Mouse (Mus musculus) T-helper 2 cell (primary cell): ENCODE results near the gene Cdh3.

Experiments used
- in situ Hi-C: fragments of 300-600 bp; cut with MboI, MseI; formaldehyde crosslinking; loops from one replicate; pipeline ENCODE4 v1.15.1; 2025; ENCODE audit warnings: high pct_unique_total_duplicates

Gene Cdh3

DNA sequence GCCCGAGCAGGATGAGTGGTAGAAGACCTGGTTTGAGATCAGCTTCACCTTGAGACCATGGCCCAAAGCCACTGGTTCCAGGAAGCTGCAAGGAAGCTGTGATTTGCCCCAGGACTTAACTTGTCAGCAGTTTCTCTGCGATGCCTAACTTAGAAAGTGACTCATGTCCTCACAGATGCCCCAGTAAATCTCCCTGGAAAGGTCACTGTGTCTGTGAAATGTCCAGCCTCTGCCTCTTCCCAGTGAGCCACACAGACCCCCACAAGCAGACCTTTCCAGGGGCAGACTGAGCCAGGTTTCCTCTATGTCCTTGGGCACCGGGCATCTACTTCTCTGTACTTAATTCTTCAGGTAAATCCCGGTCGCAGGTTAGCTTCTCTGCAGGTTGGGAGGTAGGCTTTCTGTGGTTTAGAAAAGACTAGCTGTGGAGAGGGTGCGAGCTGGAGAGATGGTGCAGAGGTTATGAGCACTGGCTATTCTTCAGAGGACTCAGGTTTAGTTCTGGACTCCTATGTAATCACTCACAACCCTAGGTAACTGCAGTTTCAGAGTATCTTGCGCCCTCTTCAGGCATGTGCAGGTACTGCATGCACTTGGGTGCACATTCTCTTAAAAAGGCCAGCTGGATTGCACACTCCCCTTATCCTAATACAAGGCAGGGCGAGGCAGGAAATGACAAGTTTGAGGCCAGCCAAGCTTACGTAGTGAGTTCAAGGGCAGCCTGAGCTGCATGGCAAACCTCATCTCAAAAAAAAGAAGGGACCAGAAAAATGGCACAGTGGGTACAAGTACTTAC is 16.7 kb downstream of the Cdh3 start:
- in situ Hi-C loops = no loop called here

GRCm38 (mm10) chr8:106528596-106529249 is 18.0 kb downstream of the Cdh3 start:
- in situ Hi-C loops = no loop called here

GRCm38 (mm10) chr8:106529885-106530482 is 19.3 kb downstream of the Cdh3 start:
- in situ Hi-C loops = no loop called here

- in situ Hi-C loops = no loop called here
Observed at GRCm38 (mm10) chr8:106530566-106530965, 19.9 kb downstream of the Cdh3 start.

GRCm38 (mm10) chr8:106533709-106534108 is 23.0 kb downstream of the Cdh3 start:
- in situ Hi-C loops = no loop called here

DNA sequence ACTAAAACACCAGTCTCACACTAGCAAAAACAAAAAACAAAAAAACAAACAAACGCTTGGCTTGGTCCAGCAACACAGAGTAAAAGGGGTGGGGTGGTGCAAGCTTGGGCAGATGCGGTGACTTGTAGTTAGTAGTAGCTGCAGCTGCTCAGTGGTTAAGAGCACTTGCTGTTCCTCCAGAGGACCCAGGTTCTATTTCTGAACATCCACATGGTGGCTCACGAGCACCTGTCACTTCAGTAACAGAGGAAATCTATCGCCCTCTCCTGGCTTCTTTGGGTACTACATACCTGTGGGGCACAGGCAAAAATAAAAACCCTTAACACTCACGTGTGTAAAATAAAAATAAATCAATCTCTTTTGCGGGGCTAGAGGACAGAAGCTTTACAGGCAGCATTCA is 23.8 kb downstream of the Cdh3 start:
- in situ Hi-C loops = no loop called here

DNA sequence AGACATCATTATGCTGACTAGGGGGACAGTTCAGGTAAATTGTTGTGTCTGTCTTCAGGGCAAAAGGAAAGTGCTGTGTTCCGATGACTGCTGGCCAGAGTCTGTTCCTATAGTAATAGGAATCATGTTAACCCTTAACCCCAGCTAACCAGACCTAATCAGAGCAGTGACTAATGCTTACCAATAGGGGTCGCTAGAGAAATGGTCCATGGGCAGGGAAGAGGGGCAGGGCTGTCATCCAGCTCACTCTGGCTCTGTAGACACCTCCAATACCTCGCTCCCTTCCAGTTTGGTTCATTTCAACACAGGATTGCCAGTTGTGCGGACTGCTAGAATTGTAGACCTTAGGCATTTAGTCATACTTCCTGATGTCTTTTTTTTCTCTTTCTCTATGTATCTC is 24.8 kb downstream of the Cdh3 start:
- in situ Hi-C loops = loop anchor here (5.0 kb wide), 1 partner anchor 88 kb away; no protein-coding TSS in a partner anchor

- in situ Hi-C loops = loop anchor here (5.0 kb wide), 1 partner anchor 92 kb away; no protein-coding TSS in a partner anchor
Observed at GRCm38 (mm10) chr8:106539193-106539592, 28.5 kb downstream of the Cdh3 start.

- in situ Hi-C loops = no loop called here
Observed at GRCm38 (mm10) chr8:106541002-106541401, 30.3 kb downstream of the Cdh3 start.

GRCm38 (mm10) chr8:106543043-106543442 is 32.4 kb downstream of the Cdh3 start:
- in situ Hi-C loops = no loop called here

GRCm38 (mm10) chr8:106545149-106545548 is 34.5 kb downstream of the Cdh3 start:
- in situ Hi-C loops = no loop called here

DNA sequence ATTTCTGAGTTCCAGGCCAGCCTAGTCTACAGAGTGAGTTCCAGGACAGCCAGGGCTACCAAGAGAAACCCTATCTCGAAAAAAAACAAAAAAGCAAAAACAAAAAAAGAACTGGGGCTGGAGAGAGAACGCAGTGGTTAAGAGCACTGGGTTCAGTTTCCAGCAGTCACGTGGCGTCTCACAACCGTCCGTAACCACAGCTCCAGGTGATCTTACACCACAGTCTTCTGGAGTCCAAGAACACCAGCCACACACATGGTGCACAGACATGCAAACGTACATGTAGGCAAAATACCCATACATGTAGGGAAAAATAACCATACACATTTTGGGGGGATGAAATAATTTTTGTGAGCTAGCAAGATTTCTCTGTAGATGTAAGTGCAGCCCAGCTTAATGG is 36.1 kb downstream of the Cdh3 start:
- in situ Hi-C loops = no loop called here

- in situ Hi-C loops = no loop called here
Observed at GRCm38 (mm10) chr8:106548366-106548936, 37.8 kb downstream of the Cdh3 start.

DNA sequence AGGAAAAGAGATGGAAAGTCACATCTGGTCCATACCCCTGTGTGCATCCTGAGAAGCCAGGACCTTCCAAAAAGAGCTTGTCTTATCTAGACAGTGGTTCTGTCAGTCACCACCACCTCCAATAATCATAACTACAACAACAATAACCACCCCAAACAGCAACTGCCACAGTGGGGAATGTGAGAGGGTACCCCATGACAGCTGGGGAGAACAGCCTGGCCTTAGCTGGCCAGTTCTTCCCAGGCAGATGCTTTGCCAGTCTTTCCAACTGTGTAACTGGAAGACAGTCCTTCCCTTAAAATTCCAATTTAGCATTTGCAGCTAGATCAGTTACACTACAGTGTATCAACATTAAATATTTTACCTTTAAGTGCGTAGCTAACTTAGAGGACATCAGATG is 40.2 kb downstream of the Cdh3 start:
- in situ Hi-C loops = no loop called here

DNA sequence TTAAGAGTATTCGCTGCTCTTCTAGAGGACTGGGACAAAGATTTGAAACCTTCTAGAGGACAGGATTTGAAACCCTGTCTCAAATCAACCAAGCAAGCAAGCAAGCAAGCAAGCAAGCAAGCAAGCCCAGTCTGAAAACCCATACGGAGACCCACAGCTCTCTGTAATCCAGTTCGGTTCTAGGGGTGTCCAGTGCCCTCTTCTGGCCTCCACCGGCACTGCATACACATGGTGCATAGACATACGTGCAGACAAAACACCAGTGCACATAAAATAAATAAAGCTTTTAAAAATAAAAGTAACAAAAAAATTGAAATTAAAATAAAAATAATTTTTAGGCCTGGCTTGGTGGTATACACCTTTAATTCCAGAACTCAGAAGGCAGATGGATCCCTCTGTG is 43.3 kb downstream of the Cdh3 start:
- in situ Hi-C loops = no loop called here

GRCm38 (mm10) chr8:106556068-106556645 is 45.5 kb downstream of the Cdh3 start:
- in situ Hi-C loops = no loop called here

- in situ Hi-C loops = loop anchor here (5.0 kb wide), 1 partner anchor 87 kb away; no protein-coding TSS in a partner anchor
Observed at GRCm38 (mm10) chr8:106559844-106560243, 49.2 kb downstream of the Cdh3 start.

- in situ Hi-C loops = loop anchor here (5.0 kb wide), 1 partner anchor 86 kb away; no protein-coding TSS in a partner anchor
Observed at GRCm38 (mm10) chr8:106561097-106561865, 50.6 kb downstream of the Cdh3 start.

DNA sequence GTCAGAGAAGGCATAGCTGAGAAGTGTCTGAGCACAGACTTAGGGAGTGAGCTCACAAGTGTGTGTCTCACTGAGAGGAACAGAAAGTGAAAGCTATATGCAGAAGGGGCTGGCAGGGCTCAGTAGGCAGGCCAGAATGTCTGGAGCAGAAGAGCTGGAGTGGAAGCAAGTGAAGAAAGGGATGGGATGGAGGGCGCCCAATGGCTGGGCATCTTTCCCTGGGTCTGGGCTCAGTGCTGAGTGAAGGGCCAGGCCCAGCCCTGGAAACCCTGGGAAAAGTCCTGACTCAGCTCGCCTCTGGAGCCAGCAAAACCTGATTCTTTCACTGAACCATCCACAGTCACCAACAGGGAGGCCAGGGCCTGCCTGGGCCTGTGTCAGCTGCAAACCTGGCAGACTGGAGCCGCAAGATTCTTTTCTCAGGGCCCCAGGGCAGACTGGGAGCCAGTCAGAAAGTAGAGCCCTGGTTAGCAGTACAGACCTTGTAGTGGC is 53.0 kb downstream of the Cdh3 start:
- in situ Hi-C loops = loop anchor here (5.0 kb wide), 1 partner anchor 84 kb away; no protein-coding TSS in a partner anchor

DNA sequence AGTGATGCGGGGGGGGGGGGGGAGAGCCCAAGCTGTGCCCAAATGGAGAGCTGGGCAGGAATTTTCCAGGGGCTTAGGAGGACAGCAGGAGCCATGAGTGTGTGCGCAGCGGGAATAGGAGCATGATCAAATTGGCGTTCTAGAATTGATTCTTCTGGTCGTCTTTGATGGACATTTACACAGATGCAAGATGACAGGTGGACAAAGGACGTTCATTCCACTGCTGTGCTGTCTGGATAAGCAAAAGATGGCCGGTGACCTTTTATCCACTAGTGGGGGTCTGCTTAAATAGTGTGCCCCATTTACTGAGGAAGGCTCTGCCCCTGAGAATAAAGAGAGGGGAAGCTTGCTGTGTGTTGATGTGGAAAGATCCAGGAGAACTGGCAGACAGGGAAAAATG is 58.3 kb downstream of the Cdh3 start:
- in situ Hi-C loops = no loop called here

- in situ Hi-C loops = no loop called here
Observed at GRCm38 (mm10) chr8:106570386-106570785, 59.7 kb downstream of the Cdh3 start.
